20 mouse cellular contexts compared by ENCODE assay signal in genomic region chr13:108415464-108415863, GRCm38 (mm10). TPM values are rescaled to one million over a fixed set of nuclear protein-coding genes. Genes with fewer than 3 reads are reported as not detected.
DNase-seq lines count a peak whose midpoint lies in the region; ATAC-seq and TF ChIP-seq lines count a peak whose summit lies in the region.
"Had no signal": no experiment of that assay in that cellular context is flagged by ENCODE, and none has a peak within 500 bp of the region (broad histone marks: within the 10 kb centered on the region; RNA-seq: fewer than 3 reads in every experiment).

No protein-coding gene starts in this region.

- H3K9ac ChIP-seq in kidney, embryonic 16.5 days (replicated peaks; ENCODE audit: low read length): no peak overlapping the region
- no peak overlapping the region for H3K9ac ChIP-seq in MEL (ENCODE audit: control insufficient read depth, low read depth, low read length, poor library complexity, severe bottlenecking)
- H3K9ac ChIP-seq in intestine, embryonic 16.5 days (ENCODE audit: low read depth, low read length): no peak overlapping the region
- H3K9ac ChIP-seq: heart, embryonic 12.5 days had no signal

- H3K27me3 ChIP-seq in kidney, embryonic 16.5 days (ENCODE audit: insufficient read depth, low read length): no peaks in the 10 kb centered on the region
- H3K27me3 ChIP-seq in MEL (ENCODE audit: control insufficient read depth in 1 of 2, insufficient read depth in 2 of 2, low read length in 2 of 2): no peaks in the 10 kb centered on the region
- no peaks in the 10 kb centered on the region for H3K27me3 ChIP-seq in intestine, embryonic 16.5 days (replicated peaks; ENCODE audit: control insufficient read depth, insufficient read depth, low read length)
- H3K27me3 ChIP-seq in hindbrain, embryonic 10.5 days (ENCODE audit: insufficient read depth, poor library complexity, severe bottlenecking): no peaks in the 10 kb centered on the region
- H3K27me3 ChIP-seq: heart, embryonic 12.5 days had no signal

- no peaks in the 10 kb centered on the region for H3K9me3 ChIP-seq in kidney, embryonic 16.5 days (ENCODE audit: low read length)
- no peaks in the 10 kb centered on the region for H3K9me3 ChIP-seq in MEL (replicated peaks; ENCODE audit: insufficient read depth, low read length)
- H3K9me3 ChIP-seq in intestine, embryonic 16.5 days (ENCODE audit: control insufficient read depth, low read length): no peaks in the 10 kb centered on the region
- no peaks in the 10 kb centered on the region for H3K9me3 ChIP-seq in hindbrain, embryonic 10.5 days
- H3K9me3 ChIP-seq: embryonic facial prominence, embryonic 10.5 days; G1E; heart, embryonic 12.5 days had no signal

- H3K4me2 ChIP-seq in kidney, embryonic 16.5 days (replicated peaks; ENCODE audit: low read depth, low read length): no peak overlapping the region
- H3K4me2 ChIP-seq in intestine, embryonic 16.5 days (ENCODE audit: low read depth, low read length): no peak overlapping the region
- H3K4me2 ChIP-seq: heart, embryonic 12.5 days had no signal

- TF ChIP-seq RAD21 in MEL (IDR thresholded peaks at IDR 0.05; ENCODE audit: low read depth, low read length): no peak

- no peak for TF ChIP-seq CTCF in MEL (IDR thresholded peaks at IDR 0.05 in 2 of 3, conservative IDR thresholded peaks at IDR 0.05 in 1 of 3; ENCODE audit: control insufficient read depth in 1 of 3, insufficient read depth in 1 of 3, low read depth in 2 of 3, low read length in 3 of 3, poor library complexity in 1 of 3, severe bottlenecking in 1 of 3)

- no peak for TF ChIP-seq EP300 in MEL (IDR thresholded peaks at IDR 0.05; ENCODE audit: low read depth in 1 of 2, low read length in 2 of 2)

- intact Hi-C loops in left cerebral cortex, postnatal 10 days (cut with DNase I): no loop called here

- TF ChIP-seq POLR2A in MEL (IDR thresholded peaks at IDR 0.05; ENCODE audit: control insufficient read depth in 1 of 2, insufficient read depth in 1 of 2, low read depth in 1 of 2, low read length in 2 of 2, poor library complexity in 1 of 2): no peak

- H3K79me2 ChIP-seq in MEL (ENCODE audit: control insufficient read depth, insufficient read depth, low read length, poor library complexity): no peaks in the 10 kb centered on the region

- H3K27ac ChIP-seq in kidney, embryonic 16.5 days (ENCODE audit: low read length): no peak overlapping the region
- H3K27ac ChIP-seq in MEL (ENCODE audit: control insufficient read depth, low read depth, low read length): no peak overlapping the region
- no peak overlapping the region for H3K27ac ChIP-seq in intestine, embryonic 16.5 days (ENCODE audit: low read length)
- no peak overlapping the region for H3K27ac ChIP-seq in hindbrain, embryonic 10.5 days
- H3K27ac ChIP-seq: embryonic facial prominence, embryonic 10.5 days; gastrocnemius, adult 2 months had no signal

- 38% methylated on average over 2 of the region's 2 CpGs for WGBS in kidney, embryonic 16.5 days
- WGBS in intestine, embryonic 16.5 days: 64% methylated on average over 2 of the region's 2 CpGs
- 79% methylated on average over 2 of the region's 2 CpGs for WGBS in hindbrain, embryonic 10.5 days

- no peaks in the 10 kb centered on the region for H3K36me3 ChIP-seq in kidney, embryonic 16.5 days (ENCODE audit: insufficient read depth, low read length)
- peaks cover 0 to 2% of the 10 kb centered on the region in 2 experiments; a peak in 1 of 4 replicates for H3K36me3 ChIP-seq in MEL (ENCODE audit: control insufficient read depth in 1 of 2, insufficient read depth in 2 of 2, low read length in 2 of 2)
- H3K36me3 ChIP-seq in intestine, embryonic 16.5 days (ENCODE audit: control insufficient read depth, insufficient read depth, low read length): no peaks in the 10 kb centered on the region; the same call in 1 of the 2 replicates
- no peaks in the 10 kb centered on the region for H3K36me3 ChIP-seq in hindbrain, embryonic 10.5 days
- H3K36me3 ChIP-seq: embryonic facial prominence, embryonic 10.5 days; G1E; heart, embryonic 12.5 days had no signal

- 0 out of 2 replicates have a peak, but pooled peaks cover 4% of the 10 kb centered on the region for H3K4me1 ChIP-seq in kidney, embryonic 16.5 days (ENCODE audit: insufficient read depth, low read length)
- H3K4me1 ChIP-seq in MEL (ENCODE audit: control insufficient read depth in 1 of 2, insufficient read depth in 2 of 2, low read length in 2 of 2): peaks cover 0 to 3% of the 10 kb centered on the region in 2 experiments; a peak in 1 of 4 replicates
- no peaks in the 10 kb centered on the region for H3K4me1 ChIP-seq in intestine, embryonic 16.5 days (ENCODE audit: control insufficient read depth, insufficient read depth, low read length)
- H3K4me1 ChIP-seq in hindbrain, embryonic 10.5 days (replicated peaks): no peaks in the 10 kb centered on the region
- H3K4me1 ChIP-seq: embryonic facial prominence, embryonic 10.5 days; heart, embryonic 12.5 days had no signal

- no peak overlapping the region for H3K4me3 ChIP-seq in kidney, embryonic 16.5 days (ENCODE audit: low read length)
- no peak overlapping the region for H3K4me3 ChIP-seq in MEL (ENCODE audit: control insufficient read depth in 1 of 2, insufficient read depth in 1 of 2, low read depth in 2 of 2, low read length in 2 of 2)
- no peak overlapping the region for H3K4me3 ChIP-seq in intestine, embryonic 16.5 days (ENCODE audit: low read length)
- no peak overlapping the region for H3K4me3 ChIP-seq in hindbrain, embryonic 10.5 days
- H3K4me3 ChIP-seq: embryonic facial prominence, embryonic 10.5 days; gastrocnemius, adult 2 months; heart, embryonic 12.5 days had no signal

- no peak for DNase-seq in kidney, adult 9 months
- DNase-seq in 416B (ENCODE audit: low read depth) (peak; percentile 43), MEL (ENCODE audit: low read depth, low spot score) (peak; percentile 33)
- DNase-seq in thymus, postnatal 10 days (ENCODE audit: low spot score in 2 of 2): no peak
- DNase-seq in left cerebral cortex, postnatal 10 days (ENCODE audit: extremely low spot score in 1 of 2, low spot score in 2 of 2): no peak
- DNase-seq in hindbrain, embryonic 10.5 days (ENCODE audit: low spot score): no peak
- DNase-seq: adrenal gland, adult 2 months; adrenal gland, postnatal 25 days; B cell, adult 2 months; cerebellum, adult 18-20 months; cerebellum, postnatal 10 days; gastrocnemius, adult 2 months; gastrocnemius, postnatal 25 days had no signal

- peak; percentile 49; the same call in 1 of the 2 replicates for ATAC-seq in kidney, embryonic 16.5 days (ENCODE audit: low FRiP score, low TSS enrichment)
- ATAC-seq in intestine, embryonic 16.5 days: peak; percentile 79
- ATAC-seq: CD4-positive, CD25-positive, alpha-beta regulatory T cell, adult 4 months; forebrain, embryonic 14.5 days had no signal

TF ChIP-seq in MEL, 35 proteins besides CTCF, POLR2A, EP300 and RAD21:
- TF ChIP-seq ZNF384 (IDR thresholded peaks at IDR 0.05; ENCODE audit: low read depth, low read length) (no peak), HCFC1 (IDR thresholded peaks at IDR 0.05; ENCODE audit: low read depth, low read length) (no peak), UBTF (IDR thresholded peaks at IDR 0.05; ENCODE audit: borderline replicate concordance, insufficient read depth, low read depth, low read length) (no peak), MEF2A (IDR thresholded peaks at IDR 0.05; ENCODE audit: extremely low read depth, insufficient replicate concordance, low read depth, low read length, poor library complexity, severe bottlenecking) (no peak), E2F4 (IDR thresholded peaks at IDR 0.05; ENCODE audit: borderline replicate concordance, low read depth, low read length) (no peak), SIN3A (IDR thresholded peaks at IDR 0.05; ENCODE audit: low read length) (no peak), POLR2AphosphoS2 (IDR thresholded peaks at IDR 0.05; ENCODE audit: low read length) (no peak)

RNA-seq across cellular contexts. Expression of gene Pde4d, which starts 34.3 kb away (rescaled TPM):
- polyA plus RNA-seq in kidney, embryonic 16.5 days (2015; fragmentation: Nextera tagmentation; extraction: Ambion mirVana): 11.1 and 14.4 TPM in 2 replicates
- total RNA-seq in MEL (2012; rRNA removed): 18.5 and 24.4 TPM in 2 replicates
- polyA plus RNA-seq in MEL (2012; ENCODE audit: insufficient read depth in 1 of 2, insufficient read length in 2 of 2, low read depth in 1 of 2, low replicate concordance in 2 of 2, missing spikeins in 1 of 2): 10 to 100 TPM in 1 of 2 experiments, not detected in 1; 18.8 TPM
- polyA plus RNA-seq in intestine, embryonic 16.5 days (2015; fragmentation: Nextera tagmentation; extraction: Ambion mirVana): 23.5 and 25.3 TPM in 2 replicates
- total RNA-seq in left cerebral cortex, postnatal 10 days (2021): 100 to 1,000 TPM; 108 to 120 TPM
- 12.2 and 13.5 TPM in 2 replicates for polyA plus RNA-seq in hindbrain, embryonic 10.5 days (2016; fragmentation: Nextera tagmentation; extraction: Ambion mirVana)

Comparison
In these comparisons a context has a peak if more than half of its experiments do, and no peak if none do; other contexts are left out.
1. DNase-seq: peak in 416B (single experiment) and MEL (single experiment); none in kidney, adult 9 months (single experiment), thymus, postnatal 10 days (0 of 2), left cerebral cortex, postnatal 10 days (0 of 2) and hindbrain, embryonic 10.5 days (single experiment).